Mouse (Mus musculus): ENCODE results near the gene Fam172a. TPM values are rescaled to one million over a fixed set of nuclear protein-coding genes. Genes with fewer than 3 reads are reported as not detected.

Gene Fam172a
- 72.7 TPM for polyA plus RNA-seq (2017; shearing (Covaris generic))

DNA sequence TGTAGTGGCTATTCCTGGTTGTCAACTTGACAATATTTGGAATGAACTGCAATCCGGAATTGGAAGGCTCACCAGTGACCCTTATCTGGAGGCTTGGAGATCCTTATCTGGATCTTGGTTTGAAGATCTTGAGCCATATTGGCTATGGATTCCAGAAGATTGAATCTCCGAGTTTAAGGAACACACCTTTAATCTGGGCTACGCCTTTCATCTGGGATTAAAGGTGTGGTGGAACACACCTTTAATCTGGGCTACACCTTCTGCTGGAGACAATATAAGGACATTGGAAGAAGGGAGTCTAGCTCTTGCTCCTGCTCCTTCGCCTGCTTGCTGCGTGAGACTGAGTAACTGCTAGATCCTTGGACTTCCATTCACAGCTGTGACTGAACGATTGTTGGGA, at the start of gene Fam172a:
Gene Fam172a, plus strand, starts transcription at position 301 of the 400 bp plus-strand sequence.

DNA sequence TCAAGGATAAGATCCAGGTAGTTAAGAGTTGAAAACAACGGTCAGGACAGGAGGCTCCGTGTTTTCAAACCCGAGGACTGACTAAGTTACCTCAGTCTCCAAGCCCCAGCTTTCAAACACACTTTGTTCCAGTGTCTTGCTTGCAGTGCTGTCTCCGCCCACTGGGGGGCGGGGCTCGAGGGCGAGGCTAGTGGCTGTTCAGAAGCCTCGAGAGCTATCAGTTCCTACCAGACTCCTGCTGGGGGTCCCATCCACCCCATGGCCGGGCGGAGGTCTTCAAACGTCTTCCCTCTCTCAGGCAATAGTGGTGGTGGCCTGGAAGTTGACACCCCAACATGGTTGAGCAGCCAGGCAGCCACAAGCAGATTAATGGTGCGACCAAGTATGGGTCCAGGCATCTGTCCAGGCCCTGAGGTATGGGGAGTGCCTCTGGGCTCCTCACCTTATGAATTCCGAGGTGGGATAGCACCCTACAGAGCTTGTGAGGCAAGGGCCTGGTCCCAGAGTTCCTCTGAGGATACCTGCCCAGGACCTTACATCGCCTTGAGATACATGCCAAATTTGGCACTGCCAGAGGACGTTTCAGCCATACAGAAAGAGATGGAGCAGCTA, 323.0 kb downstream of the Fam172a start, which contains the start of gene Pou5f2:
Gene Pou5f2, plus strand, starts transcription at position 220 of the 612 bp plus-strand sequence.

DNA sequence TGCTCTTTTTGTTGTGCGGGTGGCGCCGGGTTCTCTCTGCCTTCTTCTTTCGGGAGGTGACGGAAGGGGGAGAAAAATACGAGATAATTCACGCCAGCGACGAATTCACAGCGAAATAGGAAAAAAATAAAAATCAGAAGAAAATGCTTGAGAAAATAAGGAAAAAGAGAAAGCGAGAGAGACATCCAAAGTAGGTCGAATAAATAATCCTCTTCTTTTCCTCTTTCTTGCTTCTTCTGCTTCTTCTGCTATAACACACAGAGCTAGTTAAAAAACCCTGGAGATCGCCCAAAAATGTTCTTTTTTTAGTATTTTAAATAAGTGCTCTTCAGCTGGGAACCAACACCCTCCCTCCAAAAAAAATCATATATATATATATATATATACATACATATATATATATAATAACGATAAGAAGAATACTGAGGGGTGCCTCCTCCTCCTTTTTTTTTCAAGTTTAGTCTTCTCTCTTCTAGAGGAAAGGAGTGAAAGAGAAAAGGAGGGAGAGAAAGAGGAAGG, 497.9 kb downstream of the Fam172a start, which contains the start of gene Nr2f1:
Gene Nr2f1, minus strand, starts transcription at position 116 of the 519 bp plus-strand sequence.

